Mouse (Mus musculus): ENCODE measurements around the gene Utrn. TPM values are rescaled to one million over a fixed set of nuclear protein-coding genes. Genes with fewer than 3 reads are reported as not detected.

The Utrn gene
- total and polyA plus RNA-seq, 2 experiments from 2014 or later: 48.4 to 61.6 TPM

DNA sequence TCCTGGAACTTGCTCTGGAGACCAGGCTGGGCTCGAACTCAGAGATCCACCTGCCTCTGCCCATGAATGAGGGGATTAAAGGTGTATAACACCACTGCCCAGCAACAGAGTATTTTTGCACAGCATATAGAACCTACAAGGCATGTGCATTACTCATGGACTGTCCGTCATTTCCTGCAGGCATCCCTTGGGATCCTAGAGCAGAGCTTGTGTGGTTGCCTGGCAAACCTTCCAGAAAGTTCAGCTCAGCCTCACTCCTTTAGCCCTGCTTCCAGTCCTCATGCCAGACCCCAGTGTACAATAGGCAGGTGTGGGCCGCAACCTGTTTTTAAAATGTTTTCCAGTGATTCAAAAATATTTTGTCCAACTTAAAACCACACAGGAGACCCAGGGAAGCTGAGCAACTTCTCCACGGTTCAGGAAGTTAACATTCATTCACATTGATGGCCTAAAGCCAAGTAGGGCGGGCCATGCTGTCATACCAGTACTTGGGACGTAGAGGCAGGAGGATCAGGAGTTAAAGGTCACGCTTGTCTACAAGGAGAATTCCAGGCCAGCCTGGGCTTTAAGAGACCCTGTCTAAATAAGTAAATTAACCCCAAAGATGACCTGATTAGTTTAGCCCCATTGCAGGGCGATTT lies 15.3 kb upstream of the Utrn start:
- ATAC-seq (ENCODE audit: insufficient read depth, low read depth) (peak; percentile 39; the same call in 1 of the 2 replicates), DNase-seq (ENCODE audit: low spot score) (peak; percentile 13)
- H3K36me3 ChIP-seq (replicated peaks; ENCODE audit: control insufficient read depth, insufficient read depth, low read length): no peaks in the 10 kb centered on the region
- H3K27me3 ChIP-seq (ENCODE audit: control insufficient read depth, insufficient read depth, low read length): no peaks in the 10 kb centered on the region
- WGBS: 45% methylated on average over 8 of the region's 8 CpGs
- no peak overlapping the region for H3K4me3 ChIP-seq (ENCODE audit: low read depth, low read length)
- H3K9ac ChIP-seq (replicated peaks; ENCODE audit: low read depth, low read length): no peak overlapping the region
- no peak for TF ChIP-seq EP300 (IDR thresholded peaks at IDR 0.05; ENCODE audit: low read depth)
- no peak for TF ChIP-seq CTCF (IDR thresholded peaks at IDR 0.05; ENCODE audit: low read depth)
- 0 out of 2 replicates have a peak overlapping the region, but pooled peaks have one; percentile 22 for H3K27ac ChIP-seq (ENCODE audit: low read depth)
- H3K4me1 ChIP-seq (ENCODE audit: control insufficient read depth, insufficient read depth): peaks cover 13% of the 10 kb centered on the region
- H3K4me2 ChIP-seq (ENCODE audit: low read depth, low read length): no peak overlapping the region
- H3K9me3 ChIP-seq (replicated peaks; ENCODE audit: control insufficient read depth, low read length): no peaks in the 10 kb centered on the region

GRCm38 (mm10) chr10:12881911-12882310 lies 12.7 kb upstream of the Utrn start:
- ATAC-seq (ENCODE audit: insufficient read depth, low read depth): no peak
- no peaks in the 10 kb centered on the region for H3K36me3 ChIP-seq (replicated peaks; ENCODE audit: control insufficient read depth, insufficient read depth, low read length)
- H3K9me3 ChIP-seq (replicated peaks; ENCODE audit: control insufficient read depth, low read length): no peaks in the 10 kb centered on the region
- no peak for DNase-seq (ENCODE audit: low spot score)
- H3K4me2 ChIP-seq (ENCODE audit: low read depth, low read length): no peak overlapping the region
- 75% methylated on average over 3 of the region's 4 CpGs for WGBS
- no peaks in the 10 kb centered on the region for H3K27me3 ChIP-seq (ENCODE audit: control insufficient read depth, insufficient read depth, low read length)
- no peak overlapping the region for H3K27ac ChIP-seq (ENCODE audit: low read depth)
- H3K4me3 ChIP-seq (ENCODE audit: low read depth, low read length): no peak overlapping the region
- TF ChIP-seq EP300 (IDR thresholded peaks at IDR 0.05; ENCODE audit: low read depth): no peak
- TF ChIP-seq CTCF (IDR thresholded peaks at IDR 0.05; ENCODE audit: low read depth): no peak
- 0 out of 2 replicates have a peak, but pooled peaks cover 3% of the 10 kb centered on the region for H3K4me1 ChIP-seq (ENCODE audit: control insufficient read depth, insufficient read depth)
- no peak overlapping the region for H3K9ac ChIP-seq (replicated peaks; ENCODE audit: low read depth, low read length)

- DNase-seq (ENCODE audit: low spot score) (no peak), ATAC-seq (ENCODE audit: insufficient read depth, low read depth) (no peak)
- no peak overlapping the region for H3K4me2 ChIP-seq (ENCODE audit: low read depth, low read length)
- no peaks in the 10 kb centered on the region for H3K27me3 ChIP-seq (ENCODE audit: control insufficient read depth, insufficient read depth, low read length)
- H3K4me3 ChIP-seq (ENCODE audit: low read depth, low read length): no peak overlapping the region
- H3K27ac ChIP-seq (ENCODE audit: low read depth): no peak overlapping the region
- H3K9me3 ChIP-seq (replicated peaks; ENCODE audit: control insufficient read depth, low read length): no peaks in the 10 kb centered on the region
- no peak overlapping the region for H3K9ac ChIP-seq (replicated peaks; ENCODE audit: low read depth, low read length)
- WGBS: 58% methylated on average over 3 of the region's 3 CpGs
- no peaks in the 10 kb centered on the region for H3K36me3 ChIP-seq (replicated peaks; ENCODE audit: control insufficient read depth, insufficient read depth, low read length)
- 0 out of 2 replicates have a peak, but pooled peaks cover 3% of the 10 kb centered on the region for H3K4me1 ChIP-seq (ENCODE audit: control insufficient read depth, insufficient read depth)
- TF ChIP-seq CTCF (IDR thresholded peaks at IDR 0.05; ENCODE audit: low read depth) (no peak), EP300 (IDR thresholded peaks at IDR 0.05; ENCODE audit: low read depth) (no peak)
Observed at GRCm38 (mm10) chr10:12879313-12879695, 10.1 kb upstream of the Utrn start.

- Histone ChIP-seq H3K4me1 (ENCODE audit: control insufficient read depth, insufficient read depth) (0 out of 2 replicates have a peak, but pooled peaks cover 3% of the 10 kb centered on the region), H3K4me2 (ENCODE audit: low read depth, low read length) (0 out of 2 replicates have a peak overlapping the region, but pooled peaks have one; percentile 5), H3K27ac (ENCODE audit: low read depth) (no peak overlapping the region), H3K27me3 (ENCODE audit: control insufficient read depth, insufficient read depth, low read length) (no peaks in the 10 kb centered on the region), H3K36me3 (replicated peaks; ENCODE audit: control insufficient read depth, insufficient read depth, low read length) (no peaks in the 10 kb centered on the region), H3K9ac (replicated peaks; ENCODE audit: low read depth, low read length) (no peak overlapping the region), H3K4me3 (ENCODE audit: low read depth, low read length) (no peak overlapping the region), H3K9me3 (replicated peaks; ENCODE audit: control insufficient read depth, low read length) (no peaks in the 10 kb centered on the region)
- peak; percentile 49 for ATAC-seq (ENCODE audit: insufficient read depth, low read depth)
- TF ChIP-seq EP300 (IDR thresholded peaks at IDR 0.05; ENCODE audit: low read depth) (no peak), CTCF (IDR thresholded peaks at IDR 0.05; ENCODE audit: low read depth) (no peak)
- 25% methylated on average over 14 of the region's 14 CpGs for WGBS
- no peak for DNase-seq (ENCODE audit: low spot score)
Observed at GRCm38 (mm10) chr10:12878661-12879312, 9.6 kb upstream of the Utrn start.

DNA sequence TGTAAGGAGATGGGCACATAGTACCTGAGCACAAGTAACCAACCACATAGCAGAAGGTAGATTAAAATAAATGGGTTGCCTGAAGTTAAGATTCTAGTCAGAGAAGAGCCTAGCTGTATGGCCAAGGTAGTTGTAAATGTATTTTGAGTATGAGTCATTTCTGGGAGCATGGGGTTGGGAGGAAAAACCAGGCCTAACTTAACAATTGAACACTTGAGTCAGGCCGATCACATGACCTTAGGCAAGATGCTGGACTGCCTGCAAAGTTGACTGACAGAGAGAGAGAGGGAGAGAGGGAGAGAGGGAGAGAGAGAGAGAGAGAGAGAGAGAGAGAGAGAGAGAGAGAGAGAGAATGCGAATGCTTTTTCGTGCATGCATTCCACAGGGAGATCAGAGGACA lies 7.3 kb upstream of the Utrn start:
- no peak for TF ChIP-seq EP300 (IDR thresholded peaks at IDR 0.05; ENCODE audit: low read depth)
- TF ChIP-seq CTCF (IDR thresholded peaks at IDR 0.05; ENCODE audit: low read depth): no peak
- DNase-seq (ENCODE audit: low spot score) (no peak), ATAC-seq (ENCODE audit: insufficient read depth, low read depth) (no peak)
- no peak overlapping the region for H3K9ac ChIP-seq (replicated peaks; ENCODE audit: low read depth, low read length)
- H3K9me3 ChIP-seq (replicated peaks; ENCODE audit: control insufficient read depth, low read length): no peaks in the 10 kb centered on the region
- 50% methylated on average over 3 of the region's 3 CpGs for WGBS
- H3K4me3 ChIP-seq (ENCODE audit: low read depth, low read length): no peak overlapping the region
- H3K27ac ChIP-seq (ENCODE audit: low read depth): no peak overlapping the region
- H3K36me3 ChIP-seq (replicated peaks; ENCODE audit: control insufficient read depth, insufficient read depth, low read length): no peaks in the 10 kb centered on the region
- no peaks in the 10 kb centered on the region for H3K27me3 ChIP-seq (ENCODE audit: control insufficient read depth, insufficient read depth, low read length)
- 0 out of 2 replicates have a peak, but pooled peaks cover 3% of the 10 kb centered on the region for H3K4me1 ChIP-seq (ENCODE audit: control insufficient read depth, insufficient read depth)
- H3K4me2 ChIP-seq (ENCODE audit: low read depth, low read length): no peak overlapping the region
